Mouse (Mus musculus): ENCODE measurements around the gene Wtip. TPM values are rescaled to one million over a fixed set of nuclear protein-coding genes. Genes with fewer than 3 reads are reported as not detected.
"Not testable (repeated sequence)": the region's sequence is repeated elsewhere in the genome, so short reads cannot be mapped to it uniquely, and the experiment has no call there.

The Wtip gene
- polyA plus RNA-seq, 1 experiment from 2014 or later: 7.9 TPM

DNA sequence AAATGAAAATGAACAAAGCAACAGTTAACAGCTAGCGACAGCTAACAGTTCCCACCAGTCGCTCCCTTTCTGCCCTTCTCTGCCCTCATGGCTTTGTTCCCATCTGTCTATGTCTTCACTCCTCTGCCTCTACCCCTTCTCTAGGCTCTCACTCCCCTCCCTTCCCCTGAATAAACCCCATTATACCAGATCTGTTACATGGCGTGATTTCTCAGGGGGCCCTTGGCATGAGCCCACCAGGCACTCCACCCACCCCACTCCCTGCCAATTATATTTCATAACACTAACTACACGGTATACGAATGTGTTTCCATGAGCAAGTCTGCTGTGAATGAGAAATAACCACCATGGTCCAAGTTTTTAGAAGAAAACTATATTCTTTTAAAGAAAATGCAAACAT lies 23.9 kb downstream of the Wtip start:
- no peak overlapping the region for H3K9ac ChIP-seq (replicated peaks; ENCODE audit: low read depth)
- H3K27ac ChIP-seq (ENCODE audit: low read length): no peak overlapping the region
- 74% methylated on average over 5 of the region's 5 CpGs for WGBS
- H3K4me1 ChIP-seq (ENCODE audit: insufficient read depth, low read depth, low read length): no peaks in the 10 kb centered on the region
- H3K4me2 ChIP-seq (replicated peaks; ENCODE audit: low read depth, low read length): no peak overlapping the region
- H3K9me3 ChIP-seq (ENCODE audit: low read length): no peaks in the 10 kb centered on the region
- no peak for TF ChIP-seq EP300 (IDR thresholded peaks at IDR 0.05)
- ATAC-seq: no peak
- no peak for DNase-seq (ENCODE audit: low spot score)
- H3K36me3 ChIP-seq (ENCODE audit: insufficient read depth, low read length): peaks cover 10% of the 10 kb centered on the region
- no peaks in the 10 kb centered on the region for H3K27me3 ChIP-seq (replicated peaks; ENCODE audit: insufficient read depth, low read length)
- no peak overlapping the region for H3K4me3 ChIP-seq (ENCODE audit: low read depth, low read length)

DNA sequence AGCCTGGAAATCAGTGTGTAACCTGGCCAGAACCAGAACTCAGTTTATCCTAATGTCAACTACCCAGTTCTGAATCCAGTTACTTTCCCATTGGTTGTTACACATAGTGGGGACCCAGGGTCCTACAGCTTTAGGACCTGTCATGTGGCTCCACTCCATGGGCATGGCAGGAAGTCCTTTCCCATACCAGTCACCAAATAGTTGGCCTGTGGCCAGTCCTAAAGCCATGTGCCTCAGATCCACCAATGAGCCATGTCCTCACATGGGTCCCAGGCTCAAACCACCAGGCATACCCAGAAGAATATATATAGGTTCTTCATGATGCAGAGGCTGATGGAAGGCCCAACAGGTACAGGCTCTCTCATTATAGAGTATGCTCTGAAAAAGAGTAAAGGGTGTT lies 31.8 kb downstream of the Wtip start:
- TF ChIP-seq CTCF (IDR thresholded peaks at IDR 0.05) (no peak), EP300 (IDR thresholded peaks at IDR 0.05) (no peak)
- Histone ChIP-seq H3K27me3 (replicated peaks; ENCODE audit: insufficient read depth, low read length) (no peaks in the 10 kb centered on the region), H3K36me3 (ENCODE audit: insufficient read depth, low read length) (no peaks in the 10 kb centered on the region), H3K4me1 (ENCODE audit: insufficient read depth, low read depth, low read length) (no peaks in the 10 kb centered on the region), H3K27ac (ENCODE audit: low read length) (no peak overlapping the region), H3K9ac (replicated peaks; ENCODE audit: low read depth) (no peak overlapping the region), H3K9me3 (ENCODE audit: low read length) (no peaks in the 10 kb centered on the region), H3K4me2 (replicated peaks; ENCODE audit: low read depth, low read length) (no peak overlapping the region), H3K4me3 (ENCODE audit: low read depth, low read length) (no peak overlapping the region)
- no peak for ATAC-seq
- DNase-seq (ENCODE audit: low spot score): no peak

- Histone ChIP-seq H3K27me3 (replicated peaks; ENCODE audit: insufficient read depth, low read length) (no peaks in the 10 kb centered on the region), H3K9me3 (ENCODE audit: low read length) (no peaks in the 10 kb centered on the region), H3K9ac (replicated peaks; ENCODE audit: low read depth) (no peak overlapping the region), H3K36me3 (ENCODE audit: insufficient read depth, low read length) (no peaks in the 10 kb centered on the region), H3K4me2 (replicated peaks; ENCODE audit: low read depth, low read length) (no peak overlapping the region), H3K4me1 (ENCODE audit: insufficient read depth, low read depth, low read length) (no peaks in the 10 kb centered on the region), H3K27ac (ENCODE audit: low read length) (no peak overlapping the region), H3K4me3 (ENCODE audit: low read depth, low read length) (no peak overlapping the region)
- no peak for TF ChIP-seq CTCF (IDR thresholded peaks at IDR 0.05)
- no peak for TF ChIP-seq EP300 (IDR thresholded peaks at IDR 0.05)
- no peak for ATAC-seq
- DNase-seq (ENCODE audit: low spot score): no peak
- WGBS: 75% methylated on average over 2 of the region's 2 CpGs
Measured at GRCm38 (mm10) chr7:34100002-34100401, 33.1 kb downstream of the Wtip start.

DNA sequence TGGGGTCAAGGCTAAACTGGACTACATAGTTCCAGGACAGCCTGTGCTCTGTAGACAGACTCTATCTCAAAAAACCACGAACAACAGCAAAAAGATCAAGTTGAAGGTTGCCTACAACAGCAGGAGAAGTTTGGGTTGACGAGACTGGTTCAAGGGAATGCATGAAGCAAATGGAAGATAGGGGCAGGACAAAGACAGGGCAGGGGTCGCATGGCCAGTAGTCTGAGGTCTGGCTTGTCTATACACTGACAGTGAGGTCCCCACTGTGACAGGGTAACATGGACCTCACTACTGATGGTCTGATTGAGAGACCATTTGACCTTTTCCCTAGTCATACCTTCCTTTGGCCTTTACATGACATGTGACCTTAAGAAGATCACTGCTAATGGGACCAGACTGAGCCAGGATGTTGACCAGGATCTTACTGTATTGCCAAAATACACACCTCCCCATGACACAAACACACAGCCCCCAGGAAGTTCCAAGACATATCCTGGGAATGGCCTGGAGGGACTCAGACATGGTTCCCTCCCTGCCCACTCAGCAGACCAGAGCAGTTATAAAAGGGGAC lies 38.1 kb downstream of the Wtip start, which contains the start of gene Scgb1b30:
Gene Scgb1b30 (plus strand): TSS at position 521 of the 571 bp plus-strand sequence.
- H3K9ac ChIP-seq (replicated peaks; ENCODE audit: low read depth): no peak within 1 kb of the TSS
- H3K9me3 ChIP-seq (ENCODE audit: low read length): no peaks in the 10 kb centered on the region
- H3K27ac ChIP-seq (ENCODE audit: low read length): no peak within 1 kb of the TSS
- no peaks in the 10 kb centered on the region for H3K4me1 ChIP-seq (ENCODE audit: insufficient read depth, low read depth, low read length)
- H3K27me3 ChIP-seq (replicated peaks; ENCODE audit: insufficient read depth, low read length): no peaks in the 10 kb centered on the region
- TF ChIP-seq EP300 (IDR thresholded peaks at IDR 0.05) (no peak), CTCF (IDR thresholded peaks at IDR 0.05) (no peak)
- no peak within 1 kb of the TSS for H3K4me3 ChIP-seq (ENCODE audit: low read depth, low read length)
- no peak for ATAC-seq
- no peak for DNase-seq (ENCODE audit: low spot score)
- 80% methylated on average over 3 of the region's 3 CpGs for WGBS
- no peak within 1 kb of the TSS for H3K4me2 ChIP-seq (replicated peaks; ENCODE audit: low read depth, low read length)
- no peaks in the 10 kb centered on the region for H3K36me3 ChIP-seq (ENCODE audit: insufficient read depth, low read length)

- H3K4me2 ChIP-seq (replicated peaks; ENCODE audit: low read depth, low read length); H3K4me1 ChIP-seq (ENCODE audit: insufficient read depth, low read depth, low read length); H3K9me3 ChIP-seq (ENCODE audit: low read length); H3K27ac ChIP-seq (ENCODE audit: low read length); H3K9ac ChIP-seq (replicated peaks; ENCODE audit: low read depth); H3K27me3 ChIP-seq (replicated peaks; ENCODE audit: insufficient read depth, low read length); H3K36me3 ChIP-seq (ENCODE audit: insufficient read depth, low read length); ATAC-seq; H3K4me3 ChIP-seq (ENCODE audit: low read depth, low read length); DNase-seq (ENCODE audit: low spot score): not testable (repeated sequence)
- 71% methylated on average over 5 of the region's 5 CpGs for WGBS
Measured at GRCm38 (mm10) chr7:34068132-34068531, 64.9 kb downstream of the Wtip start.

Other genes with a start within 250 kb of the Wtip start
- gene Scgb2b26, start 188.2 kb downstream of the Wtip start, polyA plus RNA-seq (2015; fragmentation: Nextera tagmentation; extraction: Ambion mirVana): not detected in 2 replicates
- gene Scgb2b27, start 119.3 kb downstream of the Wtip start, polyA plus RNA-seq (2015; fragmentation: Nextera tagmentation; extraction: Ambion mirVana): not detected in 2 replicates
- not detected in 2 replicates for gene Scgb1b27, start 111.8 kb downstream of the Wtip start, polyA plus RNA-seq (2015; fragmentation: Nextera tagmentation; extraction: Ambion mirVana)
- not detected in 2 replicates for gene Scgb1b30, start 37.8 kb downstream of the Wtip start, polyA plus RNA-seq (2015; fragmentation: Nextera tagmentation; extraction: Ambion mirVana)
- gene Uba2, start 36.3 kb upstream of the Wtip start, polyA plus RNA-seq (2015; fragmentation: Nextera tagmentation; extraction: Ambion mirVana): 82.8 and 91.2 TPM in 2 replicates
- gene Pdcd2l, start 63.4 kb upstream of the Wtip start, polyA plus RNA-seq (2015; fragmentation: Nextera tagmentation; extraction: Ambion mirVana): 34.0 and 37.9 TPM in 2 replicates
- 122 and 123 TPM in 2 replicates for gene Gpi1, start 97.1 kb upstream of the Wtip start, polyA plus RNA-seq (2015; fragmentation: Nextera tagmentation; extraction: Ambion mirVana)
- not detected in 2 replicates for gene Gm6096, start 117.8 kb upstream of the Wtip start, polyA plus RNA-seq (2015; fragmentation: Nextera tagmentation; extraction: Ambion mirVana)
- 54.6 and 57.3 TPM in 2 replicates for gene 4931406P16Rik, start 180.3 kb upstream of the Wtip start, polyA plus RNA-seq (2015; fragmentation: Nextera tagmentation; extraction: Ambion mirVana)

All from lung, postnatal 0 days (tissue).